Mouse (Mus musculus): ENCODE measurements around the gene Ccdc51.

The Ccdc51 gene

GRCm38 (mm10) chr9:109096856-109097255 lies 14.6 kb downstream of the Ccdc51 start:
- DNase-seq (ENCODE audit: low read depth, low spot score): no peak

DNA sequence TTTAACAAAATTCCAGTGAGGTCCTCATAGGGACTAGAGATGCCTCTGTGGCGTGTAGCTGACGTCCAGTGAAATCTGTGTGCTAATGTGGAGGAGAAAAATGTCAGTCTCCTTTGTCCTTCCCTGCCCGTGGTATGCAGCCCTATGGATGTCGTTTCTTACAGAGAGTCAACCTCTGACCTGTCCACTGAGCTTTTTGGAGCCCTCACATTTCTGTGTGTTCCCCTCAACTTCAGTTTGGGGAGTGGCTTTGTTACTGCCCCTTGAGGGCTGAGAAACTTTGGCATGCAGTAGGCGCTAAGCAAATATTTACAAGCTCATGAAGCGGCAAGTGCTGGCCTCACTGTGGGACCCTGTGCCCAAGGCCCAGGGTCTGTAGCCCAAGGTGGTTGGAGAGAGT lies 15.0 kb downstream of the Ccdc51 start:
- no peak for DNase-seq (ENCODE audit: low read depth, low spot score)

GRCm38 (mm10) chr9:109097831-109098230 lies 15.5 kb downstream of the Ccdc51 start:
- DNase-seq (ENCODE audit: low read depth, low spot score): no peak

- DNase-seq (ENCODE audit: low read depth, low spot score): no peak
Measured at GRCm38 (mm10) chr9:109098366-109098765, 16.1 kb downstream of the Ccdc51 start.

- DNase-seq (ENCODE audit: low read depth, low spot score): no peak
Measured at GRCm38 (mm10) chr9:109098969-109099368, 16.7 kb downstream of the Ccdc51 start.

GRCm38 (mm10) chr9:109100307-109100928 lies 18.1 kb downstream of the Ccdc51 start:
- DNase-seq (ENCODE audit: low read depth, low spot score): no peak

GRCm38 (mm10) chr9:109101933-109102445 lies 19.7 kb downstream of the Ccdc51 start:
- no peak for DNase-seq (ENCODE audit: low read depth, low spot score)

- no peak for DNase-seq (ENCODE audit: low read depth, low spot score)
Measured at GRCm38 (mm10) chr9:109102541-109102940, 20.2 kb downstream of the Ccdc51 start.

DNA sequence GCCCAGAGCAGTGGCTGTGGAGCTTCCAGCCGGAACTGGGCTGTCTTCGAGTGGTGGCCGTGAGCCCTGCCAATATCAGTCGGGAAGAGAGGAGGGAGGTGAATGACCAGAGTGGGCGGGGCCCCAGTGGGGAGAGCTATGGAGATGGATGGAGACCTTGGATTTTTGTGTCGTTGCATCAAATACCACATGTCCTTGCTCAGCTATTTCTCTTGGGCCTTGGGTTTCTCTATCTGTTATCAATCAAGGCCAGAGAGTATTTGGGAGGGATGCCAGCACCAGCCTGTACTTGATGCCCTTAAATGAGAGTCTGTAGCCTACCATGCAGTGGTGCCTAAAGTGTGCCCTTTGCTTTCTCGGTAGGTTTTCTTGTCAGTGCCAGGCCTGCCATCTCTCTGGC lies 21.0 kb downstream of the Ccdc51 start:
- no peak for DNase-seq (ENCODE audit: low read depth, low spot score)

DNA sequence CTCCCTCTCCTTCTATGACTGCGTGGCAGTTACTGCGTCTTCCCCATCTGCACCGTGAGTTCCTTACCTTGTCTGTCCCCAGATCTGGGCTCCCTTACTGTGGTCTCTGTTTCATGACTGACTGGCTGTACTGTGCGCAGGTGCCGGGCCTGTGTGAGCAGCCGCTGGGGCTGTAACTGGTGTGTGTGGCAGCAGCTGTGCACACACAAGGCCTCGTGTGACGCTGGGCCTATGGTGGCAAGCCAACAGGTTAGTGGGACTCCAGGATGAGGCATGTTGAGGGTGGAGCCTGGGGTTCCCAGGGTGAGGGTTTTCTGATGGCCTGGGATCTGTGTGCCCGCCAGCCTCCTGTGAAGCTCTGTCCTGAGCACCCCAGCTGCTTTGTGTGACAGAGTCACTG lies 21.8 kb downstream of the Ccdc51 start:
- DNase-seq (ENCODE audit: low read depth, low spot score): no peak

- DNase-seq (ENCODE audit: low read depth, low spot score): no peak
Measured at GRCm38 (mm10) chr9:109105011-109105410, 22.7 kb downstream of the Ccdc51 start.

DNA sequence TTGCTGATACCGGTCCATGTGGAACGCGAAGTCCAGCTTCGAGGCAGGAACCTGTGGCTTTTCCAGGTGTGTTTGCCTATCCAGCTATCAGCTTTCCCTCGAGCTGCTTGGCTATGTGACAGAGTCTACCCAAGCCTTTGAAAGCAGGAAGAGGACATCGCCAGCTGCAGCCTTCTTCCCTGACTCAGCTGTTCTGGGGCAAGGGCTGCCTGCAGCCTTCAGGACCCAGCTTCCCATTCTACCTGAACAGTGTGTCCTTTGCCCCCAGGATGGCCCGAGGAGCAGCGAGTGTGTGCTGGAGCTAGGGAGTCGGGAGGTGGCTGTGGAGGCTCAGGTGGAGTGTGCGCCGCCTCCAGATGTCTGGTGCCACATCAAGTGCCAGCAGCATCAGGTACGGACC lies 23.4 kb downstream of the Ccdc51 start:
- no peak for DNase-seq (ENCODE audit: low read depth, low spot score)

DNA sequence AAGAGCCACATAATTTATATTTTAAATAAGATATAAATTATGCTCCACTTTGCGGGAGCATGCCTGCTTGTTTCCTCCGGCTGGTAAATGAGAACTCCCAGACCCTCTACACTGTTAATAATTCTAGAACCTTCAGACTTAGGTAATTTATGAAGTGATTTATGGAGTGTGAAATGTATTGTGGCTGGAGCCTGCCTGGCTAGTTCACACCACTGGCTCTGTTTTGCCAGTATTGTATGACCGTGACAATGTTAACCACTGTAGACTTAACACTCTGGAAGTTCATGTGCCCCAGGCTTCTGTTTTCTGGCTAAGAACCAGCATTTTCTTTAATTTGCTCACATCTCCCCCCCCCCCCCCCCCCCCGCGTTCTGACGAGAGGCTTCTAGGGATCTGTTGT lies 25.0 kb downstream of the Ccdc51 start:
- DNase-seq (ENCODE audit: low read depth, low spot score): no peak

DNA sequence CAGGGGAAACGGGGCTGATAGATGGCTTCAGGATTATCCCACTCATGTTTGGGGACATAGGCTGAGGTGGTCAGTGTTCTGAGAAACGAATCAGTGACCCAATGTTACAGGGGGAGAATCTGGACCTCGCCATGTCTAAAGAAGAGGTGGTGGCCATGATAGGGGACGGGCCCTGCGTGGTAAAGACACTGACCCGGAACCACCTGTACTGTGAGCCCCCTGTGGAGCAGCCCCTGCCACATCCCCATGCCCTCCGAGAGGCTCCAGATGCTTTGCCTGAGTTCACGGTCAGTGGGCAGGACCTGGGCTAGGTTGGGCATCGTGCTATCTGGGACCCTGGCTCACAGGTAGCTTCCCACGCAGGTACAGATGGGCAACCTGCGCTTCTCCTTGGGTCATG lies 27.9 kb downstream of the Ccdc51 start:
- DNase-seq (ENCODE audit: low read depth, low spot score): no peak

DNA sequence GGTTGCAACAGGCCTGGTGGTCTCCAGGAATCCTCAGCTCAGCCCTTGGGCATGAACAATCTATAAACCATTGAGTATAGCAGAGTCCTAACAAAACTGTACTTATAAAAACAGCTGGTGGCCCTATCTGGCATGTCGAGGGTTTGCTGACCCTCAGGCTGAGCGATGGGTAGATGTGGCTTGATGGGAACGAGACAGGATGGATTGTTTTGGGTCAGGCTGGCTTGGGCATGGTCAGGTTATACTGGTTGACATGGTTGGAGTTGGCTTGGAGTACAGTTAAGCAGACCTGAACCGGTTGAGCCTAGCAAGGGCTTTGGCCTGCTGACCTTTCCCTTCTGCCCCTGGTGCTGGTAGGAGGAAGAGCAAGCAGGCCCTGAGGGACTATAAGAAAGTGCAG lies 28.8 kb downstream of the Ccdc51 start:
- DNase-seq (ENCODE audit: low read depth, low spot score): no peak

DNA sequence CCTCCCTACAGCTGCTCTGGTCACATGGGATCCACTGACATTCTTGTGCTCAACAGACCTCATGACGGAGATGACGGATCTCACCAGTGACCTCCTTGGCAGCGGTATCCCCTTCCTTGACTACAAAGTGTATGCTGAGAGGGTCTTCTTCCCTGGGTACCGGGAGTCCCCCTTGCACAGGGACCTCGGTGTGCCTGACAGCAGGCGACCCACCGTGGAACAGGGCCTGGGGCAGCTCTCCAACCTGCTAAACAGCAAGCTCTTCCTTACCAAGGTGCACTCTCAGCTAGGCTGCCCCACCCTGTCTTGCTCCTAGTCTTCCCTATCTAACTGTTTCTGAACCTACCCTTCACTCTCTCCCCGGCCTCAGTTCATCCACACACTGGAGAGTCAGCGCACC lies 29.3 kb downstream of the Ccdc51 start:
- DNase-seq (ENCODE audit: low read depth, low spot score): no peak

GRCm38 (mm10) chr9:109113331-109113730 lies 31.0 kb downstream of the Ccdc51 start:
- DNase-seq (ENCODE audit: low read depth, low spot score): no peak

- DNase-seq (ENCODE audit: low read depth, low spot score): no peak
Measured at GRCm38 (mm10) chr9:109114276-109114675, 32.0 kb downstream of the Ccdc51 start.

DNA sequence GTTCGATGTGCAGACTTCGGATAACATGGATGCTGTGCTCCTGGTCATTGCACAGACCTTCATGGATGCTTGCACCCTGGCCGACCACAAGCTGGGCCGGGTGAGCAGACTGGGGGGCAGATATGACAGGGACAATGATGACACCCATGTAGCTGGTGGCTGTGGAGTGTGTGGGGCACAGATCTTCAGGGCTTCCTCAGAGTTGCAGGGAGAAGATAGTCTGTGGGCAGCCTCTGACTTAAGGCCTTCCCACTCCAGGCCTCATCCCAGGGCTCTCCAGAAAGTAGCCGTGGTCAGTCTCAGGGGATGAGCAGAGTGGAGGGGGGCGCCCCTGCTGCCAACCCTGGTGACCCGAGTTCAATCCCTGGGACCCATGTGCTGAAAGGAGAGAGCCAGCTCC lies 32.6 kb downstream of the Ccdc51 start:
- DNase-seq (ENCODE audit: low read depth, low spot score): no peak

DNA sequence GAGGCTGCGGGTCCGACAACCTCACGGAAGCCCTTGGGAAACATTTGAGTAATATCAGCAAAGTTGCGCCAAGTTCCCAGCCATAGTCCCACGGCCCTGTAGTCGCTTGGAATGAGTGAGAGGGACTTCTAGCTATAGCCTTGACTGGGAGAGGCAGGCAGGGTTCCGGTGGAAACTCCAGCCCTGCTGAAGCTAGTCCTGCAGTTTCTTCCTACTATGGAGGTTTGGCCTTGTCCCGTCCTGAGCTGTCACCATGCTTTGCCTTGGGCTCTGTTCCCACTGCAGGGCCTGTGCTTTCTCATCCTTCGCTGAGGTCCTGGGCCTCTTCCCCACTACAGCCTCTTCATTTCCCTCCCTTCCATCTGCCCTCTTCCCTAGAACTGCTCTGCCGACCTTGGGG lies 33.9 kb downstream of the Ccdc51 start:
- no peak for DNase-seq (ENCODE audit: low read depth, low spot score)

DNA sequence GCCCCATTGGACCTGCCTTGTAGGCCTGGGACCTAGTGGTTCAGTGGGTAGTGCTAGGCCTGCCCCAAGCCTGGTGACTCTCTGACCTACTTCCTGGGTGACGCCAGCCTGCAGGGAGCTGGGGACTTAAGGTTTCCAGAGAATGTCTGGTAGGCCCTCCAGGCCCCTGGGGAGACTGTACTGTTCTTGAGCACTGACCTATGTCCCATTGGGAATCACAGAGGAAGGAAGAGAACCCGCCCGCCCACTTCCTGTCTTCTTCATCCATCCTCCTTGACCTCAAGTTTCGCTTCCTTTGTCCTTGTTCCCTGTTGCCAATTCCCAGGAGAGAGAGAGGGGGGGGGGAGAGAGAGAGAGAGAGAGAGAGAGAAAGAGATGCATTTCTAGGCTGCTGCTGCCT lies 35.8 kb downstream of the Ccdc51 start:
- no peak for DNase-seq (ENCODE audit: low read depth, low spot score)

- DNase-seq (ENCODE audit: low read depth, low spot score): no peak
Measured at GRCm38 (mm10) chr9:109119571-109119970, 37.3 kb downstream of the Ccdc51 start.

DNA sequence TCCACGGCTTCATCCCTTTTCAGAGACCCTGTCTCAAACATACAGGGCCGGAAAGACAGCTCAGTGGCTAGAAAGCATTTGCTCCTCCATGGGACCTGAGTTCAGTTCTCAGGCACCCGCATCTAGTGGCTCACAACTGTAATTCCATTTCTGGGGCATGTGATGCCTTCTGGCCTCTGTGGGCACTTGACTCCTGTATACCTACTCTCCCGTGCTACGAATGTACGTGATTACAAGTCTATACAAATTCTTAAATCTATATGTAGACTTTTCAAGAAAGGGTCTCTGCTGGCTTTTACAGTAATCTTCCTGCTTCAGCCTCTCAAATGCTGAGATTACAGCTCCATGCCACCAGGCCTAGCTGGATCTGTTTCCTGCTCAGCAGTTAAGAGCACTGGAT lies 38.7 kb downstream of the Ccdc51 start:
- DNase-seq (ENCODE audit: low read depth, low spot score): no peak

DNA sequence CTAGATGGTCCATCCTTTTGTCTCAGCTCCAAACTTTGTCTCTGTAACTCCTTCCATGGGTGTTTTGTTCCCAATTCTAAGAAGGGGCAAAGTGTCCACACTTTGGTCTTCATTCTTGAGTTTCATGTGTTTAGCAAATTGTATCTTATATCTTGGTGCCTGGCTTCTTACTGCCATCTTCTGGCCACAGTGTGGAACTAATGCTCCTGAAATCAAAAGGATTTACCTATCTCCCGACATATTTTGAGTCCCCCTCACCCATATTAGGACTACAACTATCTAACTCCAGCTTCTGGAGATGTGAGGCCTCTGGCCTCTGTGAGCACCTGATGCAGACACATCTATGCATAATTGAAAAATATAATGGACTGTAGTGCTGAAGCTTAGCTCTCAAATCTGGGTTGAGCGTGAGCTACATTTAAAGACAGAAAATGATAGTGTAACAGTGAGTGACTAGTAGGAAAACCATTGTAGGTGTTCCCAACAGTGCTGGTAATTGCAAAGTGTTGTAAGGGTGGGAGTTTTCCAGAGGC lies 40.3 kb downstream of the Ccdc51 start:
- peak; percentile 83 for DNase-seq (ENCODE audit: low read depth, low spot score)

Data from CD4-positive, CD25-positive, alpha-beta regulatory T cell, adult 2 months (primary cell).